Mouse (Mus musculus) frontal cortex, postnatal 10 days (tissue): Measurements from ENCODE around the gene Epha1.

Experiments used
- DNase-seq, 2 experiments: peaks; one replicate each; pipeline ENCODE4 v3.0.0; 2022; ENCODE audit warnings: low spot score in 2 of 2, mixed read lengths in 1 of 2

Epha1 gene

GRCm38 (mm10) chr6:42354076-42355019 is 18.7 kb downstream of the Epha1 start:
- no peak for DNase-seq

DNA sequence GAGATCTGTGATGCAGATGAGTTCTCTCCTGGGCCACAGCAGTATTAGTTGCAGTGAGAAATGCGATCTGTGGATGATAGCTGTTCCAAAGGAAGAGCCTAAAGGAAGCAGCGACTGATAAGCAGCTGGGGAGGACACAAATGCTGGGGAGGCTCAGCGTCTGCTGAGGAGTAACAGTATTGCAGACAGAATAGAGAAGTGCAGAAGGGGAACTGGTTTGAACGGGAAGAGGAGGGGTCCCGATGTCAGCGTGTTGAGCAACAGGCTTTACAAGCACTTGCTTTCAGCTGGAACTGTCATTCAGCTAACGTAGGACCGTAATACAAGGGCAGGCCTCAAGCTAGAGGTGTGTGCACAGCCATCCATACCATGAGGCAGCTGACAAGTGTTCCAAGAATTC is 19.9 kb downstream of the Epha1 start:
- no peak for DNase-seq

- DNase-seq, result no peak
These were observed 20.6 kb downstream of the Epha1 start for GRCm38 (mm10) chr6:42352486-42352846.

DNA sequence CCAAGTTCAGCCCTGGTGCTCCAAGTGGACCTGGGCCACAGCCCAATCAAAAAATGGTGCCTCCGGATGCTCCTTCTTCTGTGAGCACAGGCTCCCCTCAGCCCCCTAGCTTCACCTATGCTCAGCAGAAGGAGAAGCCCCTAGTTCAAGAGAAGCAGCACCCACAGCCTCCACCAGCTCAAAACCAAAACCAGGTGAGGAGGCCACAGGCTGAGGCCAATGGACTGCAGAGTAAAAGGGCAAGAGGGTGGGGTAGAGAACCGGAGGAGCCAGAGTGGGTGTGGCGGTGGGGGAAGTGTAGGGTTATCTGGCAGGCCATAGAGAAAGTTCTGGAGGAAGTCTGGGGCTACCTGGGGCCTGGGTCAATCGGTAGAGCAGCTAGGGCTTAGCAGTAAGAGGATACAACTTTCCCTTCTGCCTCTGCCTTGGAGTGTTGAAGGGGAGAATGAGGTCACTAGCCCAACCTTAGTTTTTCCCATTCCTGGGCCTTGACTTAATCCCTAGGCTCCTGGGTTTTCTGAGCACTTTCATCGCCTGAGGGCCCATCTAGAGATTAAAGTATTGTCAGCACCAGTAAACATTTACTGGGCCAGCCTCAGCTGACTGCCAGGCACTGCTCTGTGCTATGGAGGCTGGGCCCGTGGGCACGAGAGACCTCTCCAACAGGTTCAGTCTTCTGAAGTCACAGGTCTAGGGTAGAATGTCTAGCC is 21.1 kb downstream of the Epha1 start:
- no peak for DNase-seq

GRCm38 (mm10) chr6:42350968-42351775 is 21.9 kb downstream of the Epha1 start:
- DNase-seq, result no peak

DNA sequence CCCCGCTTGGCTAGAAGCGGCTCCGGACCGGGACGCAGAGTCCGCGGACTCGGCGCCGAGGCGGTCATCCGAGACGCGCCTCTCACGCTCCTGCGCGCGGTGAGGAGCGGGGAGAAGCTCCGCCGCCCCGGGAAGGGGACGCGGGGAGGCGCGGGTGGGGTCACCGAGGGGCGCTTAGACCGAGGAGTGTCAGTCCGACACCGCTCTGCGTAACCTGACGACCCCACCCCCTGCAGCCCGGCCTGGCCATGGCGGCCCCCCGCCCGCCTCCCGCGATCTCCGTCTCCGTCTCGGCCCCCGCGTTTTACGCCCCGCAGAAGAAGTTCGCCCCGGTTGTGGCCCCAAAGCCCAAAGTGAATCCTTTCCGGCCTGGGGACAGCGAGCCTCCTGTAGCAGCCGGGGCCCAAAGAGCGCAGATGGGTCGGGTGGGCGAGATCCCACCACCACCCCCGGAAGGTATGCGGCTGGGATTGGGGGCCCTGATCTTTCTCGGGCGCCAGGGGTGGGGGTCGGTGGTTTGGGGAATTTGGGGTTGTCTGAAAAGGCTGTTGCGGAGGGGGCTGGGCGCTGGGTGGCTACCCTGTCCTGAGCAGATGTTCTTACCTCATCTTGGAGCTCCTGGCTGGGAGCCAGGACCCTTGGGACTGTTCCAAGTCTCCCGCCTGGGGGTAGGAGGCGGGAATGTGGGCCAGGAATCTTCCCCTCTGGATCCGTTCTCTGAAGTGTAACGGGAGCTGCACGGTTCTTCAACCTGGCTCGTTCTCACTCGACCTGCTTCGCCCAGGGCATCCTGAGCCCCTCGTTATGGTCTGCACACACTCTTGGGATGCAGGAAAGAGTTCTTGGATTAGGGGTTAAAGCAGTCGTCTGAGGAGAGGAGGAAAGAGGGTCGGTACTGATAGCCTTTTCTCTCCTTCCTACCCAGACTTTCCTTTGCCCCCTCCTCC is 22.8 kb downstream of the Epha1 start:
- peak; percentile 71 to 72 for DNase-seq

DNA sequence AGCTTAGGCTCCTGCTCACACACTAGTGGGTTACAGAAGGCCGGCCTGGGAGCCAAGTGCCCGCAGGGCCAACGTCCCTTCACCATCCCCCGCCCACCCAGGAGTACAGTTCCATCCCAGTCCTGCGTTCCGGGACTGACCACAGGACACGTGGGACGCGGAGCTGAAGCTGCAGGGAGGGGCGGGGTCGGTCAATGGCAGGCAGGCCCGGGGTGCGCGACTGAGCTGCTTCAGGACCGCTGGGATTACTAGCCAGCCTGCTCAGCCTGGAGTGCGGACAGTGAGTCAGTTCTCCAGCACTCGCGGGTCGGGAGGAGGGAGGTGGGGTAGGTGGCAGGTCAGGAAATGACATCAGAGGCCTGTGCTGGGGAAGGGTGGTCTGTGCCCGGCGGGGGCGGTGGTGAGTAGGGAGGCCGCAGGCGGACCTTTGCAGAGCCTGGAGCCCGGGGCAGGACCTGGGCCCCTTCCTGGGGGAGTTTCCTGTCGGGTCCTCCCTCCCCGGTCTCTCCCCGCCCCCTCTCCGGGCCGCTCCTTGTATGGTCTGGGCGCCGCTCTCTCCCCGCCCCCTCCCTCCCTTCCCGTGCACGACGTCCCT is 23.5 kb downstream of the Epha1 start, which contains the start of gene Zyx:
Gene Zyx, plus strand, starts transcription at position 205 of the 595 bp plus-strand sequence.
- DNase-seq, result peak; percentile 85 to 89

DNA sequence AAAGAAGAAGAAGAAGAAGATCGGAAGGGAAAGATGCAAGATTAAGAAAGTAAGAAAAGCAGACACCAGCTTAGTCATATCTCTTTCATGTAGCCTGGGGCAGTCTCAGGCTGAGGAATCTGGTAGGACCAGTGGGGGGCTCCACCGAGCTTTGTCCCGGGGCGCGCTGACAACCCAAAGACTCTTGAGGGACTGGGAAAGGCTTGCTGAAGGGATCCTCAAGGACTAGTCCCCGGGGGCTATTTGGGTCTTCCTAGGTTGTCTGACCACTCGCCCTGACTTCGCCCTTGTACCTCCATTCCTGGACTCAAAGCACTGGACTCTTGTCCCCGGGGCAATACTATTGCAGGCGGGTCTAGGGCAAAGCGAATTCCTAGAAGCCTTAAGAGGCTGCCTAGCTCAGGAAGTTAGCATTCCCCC is 24.1 kb downstream of the Epha1 start:
- peak; percentile 47 to 63 for DNase-seq

DNA sequence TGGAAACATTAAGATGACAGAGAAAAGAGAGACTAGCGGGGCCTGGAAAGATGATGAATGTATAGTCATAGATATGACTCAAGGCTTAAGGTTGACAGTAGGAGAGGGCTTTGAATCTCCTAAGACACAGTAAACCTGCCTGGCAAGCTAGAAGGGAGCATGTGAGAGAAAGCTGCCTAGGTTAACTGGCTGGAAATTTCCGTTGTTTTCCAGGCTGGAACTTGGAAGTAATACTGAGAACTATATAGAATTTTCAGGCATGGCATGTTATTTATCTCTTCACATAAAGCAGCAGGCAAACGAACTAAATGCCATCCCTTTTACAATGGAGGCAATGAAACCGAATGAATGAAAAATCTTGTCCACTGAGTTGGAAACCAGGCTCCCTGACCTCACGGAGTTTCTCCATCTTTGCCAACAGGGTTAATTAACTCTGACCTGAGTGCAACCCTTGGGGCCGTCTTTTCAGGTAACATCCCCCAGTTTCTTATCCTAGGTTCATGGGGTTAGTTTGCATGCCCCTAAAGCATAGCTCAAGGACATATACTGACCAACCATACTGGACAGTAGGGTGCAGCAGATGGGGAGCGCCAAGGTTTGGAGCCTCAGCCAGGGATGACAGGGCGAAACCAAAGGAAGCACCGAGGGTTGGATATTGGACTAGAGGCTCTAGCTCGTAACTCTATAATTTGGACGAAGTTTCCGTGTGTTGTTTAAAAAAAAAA is 24.6 kb downstream of the Epha1 start:
- no peak for DNase-seq

DNA sequence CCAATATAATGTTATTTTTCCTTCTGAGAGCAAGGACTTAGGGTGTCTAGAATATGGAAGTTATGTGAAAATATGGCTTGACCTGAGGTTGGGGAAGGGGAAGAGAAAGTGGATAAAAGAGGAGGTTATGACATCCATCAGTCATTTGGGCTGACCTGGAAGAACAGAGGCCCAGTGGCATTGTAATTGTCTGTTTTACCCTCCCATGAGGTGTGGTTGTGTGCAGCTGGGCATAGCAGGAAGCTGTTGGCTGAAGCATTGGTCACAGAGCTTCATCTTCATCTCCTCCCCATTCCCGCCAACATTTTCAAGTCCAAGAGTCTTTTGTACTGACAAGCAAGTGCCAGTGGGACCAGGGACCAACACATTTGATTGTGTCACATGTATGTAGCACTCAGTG is 28.8 kb downstream of the Epha1 start:
- DNase-seq, result no peak

- no peak for DNase-seq
These were observed 29.5 kb downstream of the Epha1 start for GRCm38 (mm10) chr6:42343361-42344120.

DNA sequence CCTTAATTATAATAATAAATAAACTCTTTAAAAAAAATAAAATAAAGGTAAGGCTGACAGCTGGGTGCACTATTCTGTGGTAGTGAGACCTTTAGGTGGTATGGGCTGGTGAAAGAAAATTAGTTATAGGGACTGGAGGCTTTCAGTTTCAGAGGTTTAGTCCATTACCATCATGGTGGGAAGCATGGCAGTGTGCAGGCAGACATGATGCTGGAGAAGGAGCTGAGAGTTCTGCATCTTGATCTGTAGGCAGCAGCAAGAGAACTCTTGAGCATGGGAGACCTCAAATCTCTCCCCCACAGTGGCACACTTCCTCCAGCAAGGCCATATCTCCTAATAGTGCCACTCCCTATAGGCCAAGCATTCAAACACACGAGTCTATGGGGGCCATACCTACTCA is 30.9 kb downstream of the Epha1 start:
- DNase-seq, result no peak

DNA sequence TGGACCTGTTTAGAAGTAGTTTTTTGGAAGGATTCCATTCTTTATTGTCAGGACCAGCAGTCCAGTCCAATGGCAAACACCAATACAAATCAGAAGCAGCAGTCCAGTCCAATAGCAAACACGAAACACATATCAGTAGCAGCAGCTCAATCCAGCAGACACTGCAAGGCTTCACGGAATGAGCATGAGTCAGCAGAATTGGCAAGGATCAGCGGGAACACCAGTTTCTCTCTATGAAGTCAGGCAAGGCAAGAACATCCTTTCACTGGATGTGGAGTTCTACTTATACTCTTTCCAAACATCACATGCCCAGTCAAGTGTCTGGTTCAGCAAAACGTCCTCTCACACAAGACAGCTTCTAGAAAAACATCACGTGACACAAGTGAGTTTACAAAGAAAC is 33.1 kb downstream of the Epha1 start:
- DNase-seq, result no peak

GRCm38 (mm10) chr6:42339189-42339588 is 33.9 kb downstream of the Epha1 start:
- DNase-seq, result no peak

- DNase-seq, result no peak
These were observed 42.1 kb downstream of the Epha1 start for GRCm38 (mm10) chr6:42330946-42331345.

GRCm38 (mm10) chr6:42330216-42330615 is 42.9 kb downstream of the Epha1 start:
- DNase-seq, result no peak

DNA sequence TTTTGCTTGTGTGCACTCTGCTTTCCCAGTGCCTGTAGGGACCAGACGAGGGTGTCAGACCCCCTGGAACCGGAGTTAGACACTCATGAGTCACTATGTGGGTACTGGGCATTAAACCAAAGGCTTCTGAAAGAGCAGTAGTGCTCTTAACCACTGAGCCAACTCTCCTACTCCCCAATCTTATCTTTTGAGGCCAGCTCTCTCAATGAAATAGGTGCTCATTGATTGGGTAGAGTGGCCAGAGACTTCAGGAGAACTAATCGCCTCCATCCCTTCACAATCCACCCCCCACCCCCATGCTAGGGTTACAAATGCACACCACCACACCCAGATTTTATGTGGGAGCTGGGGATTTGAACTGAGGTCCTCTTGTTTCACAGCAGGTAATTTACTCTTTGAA is 44.3 kb downstream of the Epha1 start:
- DNase-seq, result no peak

DNA sequence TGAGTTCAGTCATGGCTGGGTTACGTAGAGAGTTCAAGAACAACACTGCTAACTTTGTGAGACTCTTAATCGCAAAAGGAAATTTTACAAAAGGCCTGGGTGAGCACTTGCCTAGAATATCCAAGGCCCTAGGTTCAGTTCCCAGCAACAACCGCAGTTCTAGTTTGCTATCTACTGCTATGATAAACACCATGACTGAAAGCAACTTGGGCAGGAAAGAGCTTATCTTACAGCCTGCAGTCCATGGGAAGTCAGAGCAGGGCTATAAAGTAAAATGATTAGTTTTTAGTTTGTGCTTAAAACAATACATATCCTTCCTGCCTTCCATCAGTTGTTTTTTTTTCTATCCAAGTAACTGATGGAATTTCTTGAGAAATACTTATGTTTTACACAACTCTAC is 46.6 kb downstream of the Epha1 start:
- DNase-seq, result no peak

DNA sequence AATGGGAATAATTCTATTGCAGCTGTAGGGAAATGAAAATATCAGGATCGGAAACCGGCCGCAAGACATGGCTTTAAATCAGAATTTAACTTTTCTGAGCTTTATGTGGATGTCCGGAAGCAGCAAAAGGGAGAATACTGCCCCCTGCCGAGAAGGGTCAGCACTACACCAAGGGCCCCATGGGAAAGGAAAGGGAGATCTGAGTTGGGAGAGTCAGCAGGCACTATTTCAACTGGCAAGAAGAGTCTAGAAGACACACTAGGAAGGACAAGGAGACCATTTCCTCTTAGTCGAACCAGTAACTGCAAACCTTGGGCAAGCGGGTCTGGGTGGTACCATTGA is 47.8 kb downstream of the Epha1 start:
- DNase-seq, result peak; percentile 67 to 79
